Mouse (Mus musculus): Measurements from ENCODE around the gene Wdr45. TPM values are rescaled to one million over a fixed set of nuclear protein-coding genes. Genes with fewer than 3 reads are reported as not detected.
"Not testable (repeated sequence)": the region's sequence is repeated elsewhere in the genome, so short reads cannot be mapped to it uniquely, and the experiment has no call there.

Gene Wdr45
- polyA plus RNA-seq, 1 experiment from 2014 or later, result 18.7 TPM

- WGBS, result 64% methylated on average over 1 of the region's 1 CpGs
- H3K36me3 ChIP-seq (ENCODE audit: control insufficient read depth, insufficient read depth, low read length), result no peaks in the 10 kb centered on the region
- H3K9ac ChIP-seq (ENCODE audit: low read depth, low read length), result no peak overlapping the region
- no peak for ATAC-seq (ENCODE audit: low FRiP score)
- H3K27me3 ChIP-seq (ENCODE audit: control insufficient read depth, insufficient read depth, low read length), result no peaks in the 10 kb centered on the region
- H3K4me1 ChIP-seq (replicated peaks; ENCODE audit: control insufficient read depth, insufficient read depth, low read length), result no peaks in the 10 kb centered on the region
- no peak overlapping the region for H3K4me3 ChIP-seq (ENCODE audit: low read depth, low read length)
- DNase-seq (ENCODE audit: low spot score), result no peak
- no peaks in the 10 kb centered on the region for H3K9me3 ChIP-seq (ENCODE audit: control insufficient read depth, low read length)
- no peak overlapping the region for H3K27ac ChIP-seq (ENCODE audit: low read depth, low read length)
- no peak overlapping the region for H3K4me2 ChIP-seq (replicated peaks; ENCODE audit: low read depth, low read length)
Measured at GRCm38 (mm10) chrX:7744940-7745339, 30.8 kb downstream of the Wdr45 start.

- DNase-seq (ENCODE audit: low spot score), result no peak
- no peaks in the 10 kb centered on the region for H3K4me1 ChIP-seq (replicated peaks; ENCODE audit: control insufficient read depth, insufficient read depth, low read length)
- no peak overlapping the region for H3K4me2 ChIP-seq (replicated peaks; ENCODE audit: low read depth, low read length)
- H3K27ac ChIP-seq (ENCODE audit: low read depth, low read length), result no peak overlapping the region
- H3K36me3 ChIP-seq (ENCODE audit: control insufficient read depth, insufficient read depth, low read length), result no peaks in the 10 kb centered on the region
- no peak overlapping the region for H3K4me3 ChIP-seq (ENCODE audit: low read depth, low read length)
- H3K9me3 ChIP-seq (ENCODE audit: control insufficient read depth, low read length), result no peaks in the 10 kb centered on the region
- 90% methylated on average over 8 of the region's 8 CpGs for WGBS
- no peak for ATAC-seq (ENCODE audit: low FRiP score)
- no peak overlapping the region for H3K9ac ChIP-seq (ENCODE audit: low read depth, low read length)
- H3K27me3 ChIP-seq (ENCODE audit: control insufficient read depth, insufficient read depth, low read length), result no peaks in the 10 kb centered on the region
Measured at GRCm38 (mm10) chrX:7745429-7745828, 31.3 kb downstream of the Wdr45 start.

- 9% methylated on average over 47 of the region's 56 CpGs for WGBS
- peak; percentile 79 for ATAC-seq (ENCODE audit: low FRiP score)
- Histone ChIP-seq H3K4me1 (replicated peaks; ENCODE audit: control insufficient read depth, insufficient read depth, low read length) (no peaks in the 10 kb centered on the region), H3K4me2 (replicated peaks; ENCODE audit: low read depth, low read length) (peak within 1 kb of the TSS; percentile 48), H3K27ac (ENCODE audit: low read depth, low read length) (no peak within 1 kb of the TSS), H3K9ac (ENCODE audit: low read depth, low read length) (peak within 1 kb of the TSS; percentile 64), H3K4me3 (ENCODE audit: low read depth, low read length) (peak within 1 kb of the TSS; percentile 64), H3K36me3 (ENCODE audit: control insufficient read depth, insufficient read depth, low read length) (no peaks in the 10 kb centered on the region), H3K27me3 (ENCODE audit: control insufficient read depth, insufficient read depth, low read length) (no peaks in the 10 kb centered on the region), H3K9me3 (ENCODE audit: control insufficient read depth, low read length) (no peaks in the 10 kb centered on the region)
- DNase-seq (ENCODE audit: low spot score), result peak; percentile 87
Measured at GRCm38 (mm10) chrX:7750432-7751116, 36.4 kb downstream of the Wdr45 start, which contains the start of gene Ccdc120. Ccdc120 (minus strand) TSS chrX:7750905.

DNA sequence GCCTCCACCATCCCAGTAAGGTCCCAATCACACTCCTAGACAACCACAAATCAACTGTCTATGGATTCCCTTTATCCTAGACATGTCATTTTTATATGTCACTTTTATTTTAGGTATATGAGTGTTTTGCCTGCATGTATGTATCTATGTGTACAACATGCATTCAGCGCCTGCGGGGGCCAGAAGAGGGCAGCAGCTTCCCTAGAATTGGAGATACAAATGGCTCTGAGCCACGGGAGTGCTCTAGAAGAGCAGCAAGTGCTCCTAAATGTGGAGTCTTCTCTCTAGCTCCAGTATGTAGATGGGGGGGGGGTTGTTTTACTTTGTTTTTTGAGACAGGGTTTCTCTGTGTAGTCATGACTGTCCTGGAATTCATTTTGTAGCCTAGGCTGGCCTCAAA is 39.5 kb downstream of the Wdr45 start:
- H3K9me3 ChIP-seq (ENCODE audit: control insufficient read depth, low read length); DNase-seq (ENCODE audit: low spot score); H3K27me3 ChIP-seq (ENCODE audit: control insufficient read depth, insufficient read depth, low read length); H3K36me3 ChIP-seq (ENCODE audit: control insufficient read depth, insufficient read depth, low read length); ATAC-seq (ENCODE audit: low FRiP score); H3K4me1 ChIP-seq (replicated peaks; ENCODE audit: control insufficient read depth, insufficient read depth, low read length); H3K4me2 ChIP-seq (replicated peaks; ENCODE audit: low read depth, low read length); H3K4me3 ChIP-seq (ENCODE audit: low read depth, low read length); H3K27ac ChIP-seq (ENCODE audit: low read depth, low read length); H3K9ac ChIP-seq (ENCODE audit: low read depth, low read length): not testable (repeated sequence)
- 19% methylated on average over 3 of the region's 3 CpGs for WGBS

DNA sequence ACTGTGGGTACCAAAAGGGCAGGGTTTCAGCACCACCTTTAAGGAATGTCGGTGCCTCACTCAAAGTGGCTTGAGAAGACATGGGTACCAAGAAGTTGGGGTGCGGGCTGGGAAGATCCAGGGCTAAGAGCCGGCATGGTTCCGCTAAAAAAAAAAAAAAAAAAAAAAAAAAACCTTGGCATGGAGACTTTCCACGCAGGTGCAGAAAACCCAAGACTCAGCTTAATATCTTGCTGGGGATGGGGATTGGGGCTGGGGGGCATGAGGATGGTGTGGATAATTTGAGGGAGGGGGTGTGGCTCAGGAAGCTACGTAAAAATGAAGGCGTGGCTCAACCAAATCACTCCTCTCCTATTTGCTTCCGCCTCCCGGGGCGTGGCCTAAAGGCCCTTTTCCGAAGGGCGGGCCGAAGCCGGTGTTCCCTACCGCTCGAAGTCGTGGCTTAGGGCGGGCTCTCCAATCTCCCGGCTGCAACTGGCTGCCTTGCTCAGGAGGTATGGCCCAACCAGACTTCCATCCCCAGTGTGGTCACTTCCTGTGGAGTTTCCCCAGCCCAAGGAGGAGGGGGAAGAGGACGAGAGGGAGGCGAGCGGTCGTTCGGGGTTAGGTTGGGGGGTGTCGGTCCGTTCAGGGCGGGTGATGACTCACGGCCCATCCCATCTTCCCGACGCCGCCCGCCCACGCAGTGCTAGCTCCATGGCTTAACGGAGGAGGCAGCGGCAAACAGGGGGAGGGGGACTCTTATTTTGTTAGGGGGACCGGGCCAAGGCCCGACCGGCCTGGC is 48.2 kb downstream of the Wdr45 start, which contains the start of gene Tfe3:
Gene Tfe3 (plus strand): TSS at position 424 of the 784 bp plus-strand sequence.
- ATAC-seq (ENCODE audit: low FRiP score) (peak; percentile 96), DNase-seq (ENCODE audit: low spot score) (peak; percentile 89)
- peak within 1 kb of the TSS; percentile 65 for H3K4me3 ChIP-seq (ENCODE audit: low read depth, low read length)
- peak within 1 kb of the TSS; percentile 57 for H3K9ac ChIP-seq (ENCODE audit: low read depth, low read length)
- peak within 1 kb of the TSS; percentile 64 for H3K4me2 ChIP-seq (replicated peaks; ENCODE audit: low read depth, low read length)
- H3K9me3 ChIP-seq (ENCODE audit: control insufficient read depth, low read length), result no peaks in the 10 kb centered on the region
- H3K4me1 ChIP-seq (replicated peaks; ENCODE audit: control insufficient read depth, insufficient read depth, low read length), result no peaks in the 10 kb centered on the region
- WGBS, result 15% methylated on average over 31 of the region's 38 CpGs
- no peaks in the 10 kb centered on the region for H3K27me3 ChIP-seq (ENCODE audit: control insufficient read depth, insufficient read depth, low read length)
- H3K36me3 ChIP-seq (ENCODE audit: control insufficient read depth, insufficient read depth, low read length), result no peaks in the 10 kb centered on the region
- peak within 1 kb of the TSS; percentile 51; the same call in 1 of the 2 replicates for H3K27ac ChIP-seq (ENCODE audit: low read depth, low read length)

GRCm38 (mm10) chrX:7762921-7763197 is 48.7 kb downstream of the Wdr45 start:
- Histone ChIP-seq H3K4me1 (replicated peaks; ENCODE audit: control insufficient read depth, insufficient read depth, low read length) (no peaks in the 10 kb centered on the region), H3K4me3 (ENCODE audit: low read depth, low read length) (peak overlapping the region; percentile 65), H3K36me3 (ENCODE audit: control insufficient read depth, insufficient read depth, low read length) (no peaks in the 10 kb centered on the region), H3K9ac (ENCODE audit: low read depth, low read length) (peak overlapping the region; percentile 57), H3K9me3 (ENCODE audit: control insufficient read depth, low read length) (no peaks in the 10 kb centered on the region), H3K4me2 (replicated peaks; ENCODE audit: low read depth, low read length) (peak overlapping the region; percentile 64), H3K27ac (ENCODE audit: low read depth, low read length) (peak overlapping the region; percentile 51; the same call in 1 of the 2 replicates), H3K27me3 (ENCODE audit: control insufficient read depth, insufficient read depth, low read length) (no peaks in the 10 kb centered on the region)
- DNase-seq (ENCODE audit: low spot score) (no peak), ATAC-seq (ENCODE audit: low FRiP score) (no peak; the same call in 1 of the 2 replicates)
- WGBS, result 22% methylated on average over 13 of the region's 21 CpGs

- Histone ChIP-seq H3K4me3 (ENCODE audit: low read depth, low read length) (peak overlapping the region; percentile 65), H3K27ac (ENCODE audit: low read depth, low read length) (no peak overlapping the region), H3K27me3 (ENCODE audit: control insufficient read depth, insufficient read depth, low read length) (no peaks in the 10 kb centered on the region), H3K9me3 (ENCODE audit: control insufficient read depth, low read length) (no peaks in the 10 kb centered on the region), H3K36me3 (ENCODE audit: control insufficient read depth, insufficient read depth, low read length) (no peaks in the 10 kb centered on the region), H3K4me2 (replicated peaks; ENCODE audit: low read depth, low read length) (peak overlapping the region; percentile 64), H3K9ac (ENCODE audit: low read depth, low read length) (peak overlapping the region; percentile 45; the same call in 1 of the 2 replicates), H3K4me1 (replicated peaks; ENCODE audit: control insufficient read depth, insufficient read depth, low read length) (no peaks in the 10 kb centered on the region)
- 12% methylated on average over 20 of the region's 22 CpGs for WGBS
- DNase-seq (ENCODE audit: low spot score), result peak; percentile 33
- no peak for ATAC-seq (ENCODE audit: low FRiP score)
Measured at GRCm38 (mm10) chrX:7763631-7764393, 49.7 kb downstream of the Wdr45 start.

GRCm38 (mm10) chrX:7764657-7765280 is 50.6 kb downstream of the Wdr45 start:
- peak overlapping the region; percentile 64 for H3K4me2 ChIP-seq (replicated peaks; ENCODE audit: low read depth, low read length)
- no peaks in the 10 kb centered on the region for H3K36me3 ChIP-seq (ENCODE audit: control insufficient read depth, insufficient read depth, low read length)
- no peak overlapping the region; the same call in 1 of the 2 replicates for H3K9ac ChIP-seq (ENCODE audit: low read depth, low read length)
- DNase-seq (ENCODE audit: low spot score) (peak; percentile 5), ATAC-seq (ENCODE audit: low FRiP score) (no peak)
- H3K27ac ChIP-seq (ENCODE audit: low read depth, low read length), result no peak overlapping the region
- peak overlapping the region; percentile 65 for H3K4me3 ChIP-seq (ENCODE audit: low read depth, low read length)
- no peaks in the 10 kb centered on the region for H3K9me3 ChIP-seq (ENCODE audit: control insufficient read depth, low read length)
- H3K4me1 ChIP-seq (replicated peaks; ENCODE audit: control insufficient read depth, insufficient read depth, low read length), result no peaks in the 10 kb centered on the region
- 17% methylated on average over 9 of the region's 9 CpGs for WGBS
- no peaks in the 10 kb centered on the region for H3K27me3 ChIP-seq (ENCODE audit: control insufficient read depth, insufficient read depth, low read length)

Measured in hindbrain, embryonic 11.5 days (tissue).